Mouse (Mus musculus) thymus, postnatal 10 days (tissue): ENCODE results near the gene Asb8.

Experiments used
- DNase-seq, 2 experiments: peaks; one replicate each; pipeline ENCODE4 v3.0.0; 2021; ENCODE audit warnings: low spot score in 2 of 2

Asb8 gene

GRCm38 (mm10) chr15:98155944-98156343 is 9.5 kb downstream of the Asb8 start:
- DNase-seq = no peak

DNA sequence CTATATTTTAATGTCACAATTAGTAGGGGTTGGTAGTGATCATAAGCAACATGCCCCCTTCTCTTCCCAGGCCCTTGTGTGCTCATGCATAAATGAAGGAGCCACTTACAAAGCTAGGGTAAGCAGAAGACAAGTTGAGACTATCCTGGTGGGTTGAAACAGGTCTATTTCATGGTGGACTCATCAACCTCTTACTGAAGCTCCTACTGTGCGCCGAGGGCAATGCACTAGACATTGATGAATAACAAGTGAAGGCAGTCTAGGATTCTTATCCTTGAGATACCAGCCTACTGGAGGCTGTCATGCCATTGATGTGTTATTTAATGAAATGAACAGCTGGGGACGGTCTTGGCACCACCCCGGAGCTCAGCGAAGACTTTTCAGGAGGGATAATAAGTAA is 10.2 kb downstream of the Asb8 start:
- no peak for DNase-seq

DNA sequence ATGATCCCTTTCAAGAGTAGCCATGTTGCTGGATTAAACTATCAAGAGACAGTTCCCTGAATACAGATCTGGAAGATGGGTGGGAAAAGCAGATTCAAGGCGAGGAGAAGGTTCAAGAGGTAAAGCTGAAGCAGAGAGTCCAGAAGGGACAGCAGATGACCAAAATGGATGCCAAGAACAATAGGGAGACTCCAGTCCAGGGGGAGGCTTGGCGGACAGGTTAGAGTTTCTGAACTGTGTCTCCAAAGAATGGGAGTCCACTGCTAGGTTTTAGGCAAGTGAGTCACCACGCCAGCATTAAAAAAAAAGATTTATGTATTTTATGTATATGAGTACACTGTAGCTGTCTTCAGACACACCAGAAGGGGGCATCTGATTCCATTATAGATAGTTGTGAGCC is 10.8 kb downstream of the Asb8 start:
- no peak for DNase-seq

GRCm38 (mm10) chr15:98154146-98154545 is 11.3 kb downstream of the Asb8 start:
- DNase-seq = no peak

- DNase-seq = peak in 1 of 2 experiments; percentile 53
Measured at GRCm38 (mm10) chr15:98153625-98154024, 11.8 kb downstream of the Asb8 start.

GRCm38 (mm10) chr15:98152916-98153315 is 12.5 kb downstream of the Asb8 start:
- DNase-seq = no peak

DNA sequence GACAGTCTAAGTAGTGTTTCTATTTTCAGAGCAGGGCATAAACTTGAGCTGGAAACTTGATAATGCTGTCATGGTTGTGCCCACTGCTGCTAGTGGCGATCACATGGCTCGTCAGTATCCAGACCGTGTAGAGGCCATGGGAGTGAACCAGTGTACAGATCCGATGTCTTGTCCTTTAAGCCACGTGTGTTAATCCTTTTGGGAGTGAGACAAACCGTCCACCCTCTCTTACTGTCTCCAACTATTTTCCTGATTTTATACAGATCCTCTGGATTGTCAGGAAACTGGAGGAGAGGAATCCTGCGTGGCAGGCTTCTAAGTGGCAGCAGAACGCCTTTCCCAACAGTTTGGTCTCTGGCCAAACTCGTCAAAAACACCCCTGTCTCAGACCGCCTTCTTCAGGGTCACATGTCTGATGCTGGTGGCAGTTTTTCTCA is 16.2 kb downstream of the Asb8 start:
- no peak for DNase-seq

GRCm38 (mm10) chr15:98148356-98148755 is 17.1 kb downstream of the Asb8 start:
- no peak for DNase-seq

DNA sequence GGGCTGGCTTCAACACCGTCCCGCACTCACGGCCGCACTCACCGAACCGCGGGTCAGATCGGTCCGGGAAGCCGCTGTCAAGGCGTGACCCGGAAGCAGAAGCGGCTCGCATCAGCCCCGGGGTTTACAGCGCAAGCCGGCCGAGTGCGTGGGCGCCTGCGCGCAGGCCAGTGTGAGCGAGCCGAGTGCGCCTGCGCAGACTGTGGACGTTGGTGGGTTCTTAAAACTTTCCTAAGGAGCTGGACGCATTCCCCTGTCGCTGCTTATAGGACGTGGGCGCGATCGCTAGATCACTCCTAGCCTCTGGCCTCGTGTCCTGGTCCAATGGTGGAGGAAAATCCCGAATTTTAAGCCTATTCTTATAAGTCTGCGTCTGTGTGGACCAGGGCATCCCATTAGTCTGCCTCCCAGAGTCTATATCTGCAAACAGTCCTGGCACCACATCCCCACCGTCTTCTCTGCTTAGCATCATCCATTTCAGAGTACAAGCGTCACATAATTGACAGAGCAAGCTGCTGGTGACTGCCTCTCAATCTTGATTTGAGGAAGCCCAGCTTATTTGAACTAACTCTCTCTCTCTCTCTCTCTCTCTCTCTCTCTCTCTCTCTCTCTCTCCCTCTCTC is 19.8 kb downstream of the Asb8 start:
- peak; percentile 86 to 91 for DNase-seq

GRCm38 (mm10) chr15:98144861-98145507 is 20.4 kb downstream of the Asb8 start:
- peak in 1 of 2 experiments; percentile 19 for DNase-seq

GRCm38 (mm10) chr15:98142515-98142914 is 22.9 kb downstream of the Asb8 start:
- DNase-seq = no peak

- DNase-seq = no peak
Measured at GRCm38 (mm10) chr15:98140809-98141208, 24.6 kb downstream of the Asb8 start.

DNA sequence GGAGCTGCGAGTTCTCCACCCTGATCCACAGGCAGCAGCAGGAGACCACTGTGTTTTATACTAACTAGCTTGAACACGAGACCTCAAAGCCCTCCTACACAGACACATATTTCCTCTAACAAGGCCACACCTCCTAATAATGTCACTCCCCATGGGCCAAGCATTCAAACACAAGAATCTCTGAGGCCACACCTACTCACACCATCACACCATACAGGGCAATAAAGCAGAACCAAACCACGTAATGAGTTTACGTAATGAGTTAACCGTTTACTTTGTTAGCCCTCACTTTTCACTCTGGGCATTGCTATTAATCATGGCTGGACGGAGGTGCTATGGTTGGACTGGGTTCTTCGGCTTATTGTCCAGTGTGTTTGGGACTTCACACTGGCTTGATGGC is 25.7 kb downstream of the Asb8 start:
- DNase-seq = no peak

DNA sequence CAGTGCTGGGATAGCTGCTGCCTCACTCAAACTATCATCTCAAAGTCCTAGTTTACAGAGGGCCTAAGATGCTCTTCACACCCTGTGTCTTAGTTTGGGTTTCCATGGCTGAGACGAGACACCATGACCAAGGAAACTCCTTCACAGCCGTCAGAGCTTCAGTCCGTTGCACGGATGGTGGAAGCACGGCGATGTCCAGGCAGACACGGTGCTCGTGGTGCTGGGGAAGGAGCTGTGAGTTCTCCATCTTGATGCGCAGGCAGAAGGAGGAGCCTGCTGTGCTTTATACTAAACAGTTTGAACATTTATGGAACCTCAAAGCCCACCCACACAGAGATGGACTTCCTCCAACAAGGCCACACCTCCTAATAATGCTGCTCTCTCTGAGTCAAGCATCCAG is 28.6 kb downstream of the Asb8 start:
- no peak for DNase-seq

DNA sequence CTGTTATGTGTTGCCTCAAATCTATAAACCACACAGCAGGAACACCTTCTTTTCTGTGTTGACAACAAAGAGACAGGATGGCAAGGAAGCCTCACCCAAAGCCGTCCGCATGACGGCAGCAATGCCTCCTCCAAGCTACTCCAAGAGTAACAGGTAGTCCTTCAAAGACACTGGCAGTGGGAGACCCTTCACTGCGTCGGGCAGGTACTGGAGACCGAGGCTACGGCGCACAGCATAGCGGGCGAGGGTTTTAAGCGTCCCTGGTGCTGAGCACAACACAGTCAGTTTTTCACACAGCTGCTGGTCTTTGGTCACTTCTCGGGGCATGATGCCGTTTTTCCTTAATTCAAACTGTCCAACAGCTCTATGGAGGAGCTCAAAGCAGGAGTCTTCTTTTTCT is 29.8 kb downstream of the Asb8 start:
- no peak for DNase-seq

DNA sequence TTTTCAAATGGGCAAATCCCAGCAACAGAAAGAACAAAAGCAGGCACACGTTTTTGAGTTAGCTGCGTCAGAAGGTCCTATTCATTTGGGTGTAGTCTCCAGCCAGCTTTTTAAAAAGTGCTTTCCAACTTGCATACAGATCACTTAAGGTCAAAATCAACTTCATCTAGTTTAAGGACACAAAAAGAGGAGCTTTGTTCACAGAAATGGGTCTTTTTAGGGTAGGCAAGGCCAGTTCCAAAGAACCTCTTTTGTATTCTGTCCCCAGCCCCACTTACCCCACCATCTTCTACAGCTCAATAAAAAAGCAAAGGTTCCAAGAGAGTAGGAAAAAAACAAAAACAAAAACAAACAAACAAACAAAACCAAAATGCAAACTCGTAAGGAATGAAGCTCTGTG is 30.8 kb downstream of the Asb8 start:
- DNase-seq = no peak

- no peak for DNase-seq
Measured at GRCm38 (mm10) chr15:98134034-98134433, 31.4 kb downstream of the Asb8 start.

DNA sequence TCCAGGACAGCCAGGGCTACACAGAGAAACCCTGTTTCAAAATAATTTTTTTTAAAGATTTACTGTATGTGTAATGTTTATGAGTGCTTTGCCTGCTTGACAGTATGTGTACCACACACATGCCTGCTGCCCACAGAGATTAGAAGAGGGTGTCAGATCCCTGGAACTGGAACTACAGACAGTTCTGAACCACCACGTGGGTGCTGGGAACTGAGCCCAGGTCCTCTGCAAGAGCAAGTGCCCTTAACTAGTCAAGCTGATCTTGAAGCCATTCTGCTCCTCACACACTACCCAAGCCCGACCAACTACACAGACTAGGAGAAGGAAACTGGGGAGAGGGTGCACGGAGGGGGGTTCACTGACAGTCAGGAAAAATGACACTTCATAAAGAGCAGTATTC is 32.0 kb downstream of the Asb8 start:
- DNase-seq = no peak

DNA sequence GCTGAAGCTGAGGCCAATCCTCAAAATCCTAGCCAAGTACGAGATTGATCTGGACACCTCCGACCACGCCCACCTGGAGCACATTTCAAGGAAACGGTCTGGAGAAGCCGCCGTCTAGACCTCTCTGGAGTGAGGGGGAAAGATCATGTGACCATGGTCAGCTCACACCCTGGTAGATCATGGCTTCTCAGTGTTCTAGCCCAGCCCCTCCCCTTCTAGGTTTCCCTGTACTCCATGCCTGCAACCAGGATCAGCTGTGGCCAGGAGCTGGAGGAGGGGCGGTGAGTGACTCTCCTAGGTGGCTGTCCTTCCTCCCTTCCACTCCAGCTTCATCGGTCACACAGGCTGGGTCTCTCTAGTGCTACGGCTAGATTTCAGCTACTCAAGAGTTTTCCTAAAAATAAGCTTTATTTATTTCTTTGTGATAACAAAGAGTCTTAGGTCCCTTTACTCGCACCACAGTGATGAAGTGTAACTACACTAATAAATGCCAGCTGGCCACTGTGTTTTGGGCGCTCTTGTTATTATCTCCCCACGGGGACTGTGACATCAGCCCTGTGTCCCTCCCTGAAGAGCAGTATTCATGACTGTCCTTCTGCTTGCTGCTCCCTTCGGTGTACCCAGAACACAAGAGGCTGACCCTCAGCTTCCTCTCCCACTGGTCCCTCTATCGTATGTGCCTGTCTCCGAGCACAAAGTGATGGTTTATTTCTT is 33.3 kb downstream of the Asb8 start:
- no peak for DNase-seq

- DNase-seq = no peak
Measured at GRCm38 (mm10) chr15:98131451-98131850, 34.0 kb downstream of the Asb8 start.

DNA sequence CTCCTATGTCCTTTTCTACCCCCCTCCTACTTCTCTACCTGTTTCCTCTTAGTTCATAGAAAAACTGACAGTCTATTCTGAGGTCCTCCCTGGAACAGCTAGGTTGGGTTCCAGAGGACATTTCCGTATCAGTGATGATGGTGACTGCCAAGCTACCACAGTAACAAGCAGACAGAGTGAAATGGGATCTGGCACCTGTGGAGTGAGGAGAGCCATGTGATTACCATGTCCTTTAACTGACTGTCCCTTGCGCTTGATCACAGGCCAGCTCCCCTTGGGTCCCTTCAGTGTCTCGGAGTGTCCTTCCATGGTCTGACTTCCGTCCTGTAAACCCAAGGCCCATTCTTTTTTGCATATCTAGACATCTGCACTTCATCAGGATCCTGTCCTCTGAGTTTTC is 34.4 kb downstream of the Asb8 start:
- DNase-seq = no peak

- no peak for DNase-seq
Measured at GRCm38 (mm10) chr15:98120831-98121230, 44.6 kb downstream of the Asb8 start.

DNA sequence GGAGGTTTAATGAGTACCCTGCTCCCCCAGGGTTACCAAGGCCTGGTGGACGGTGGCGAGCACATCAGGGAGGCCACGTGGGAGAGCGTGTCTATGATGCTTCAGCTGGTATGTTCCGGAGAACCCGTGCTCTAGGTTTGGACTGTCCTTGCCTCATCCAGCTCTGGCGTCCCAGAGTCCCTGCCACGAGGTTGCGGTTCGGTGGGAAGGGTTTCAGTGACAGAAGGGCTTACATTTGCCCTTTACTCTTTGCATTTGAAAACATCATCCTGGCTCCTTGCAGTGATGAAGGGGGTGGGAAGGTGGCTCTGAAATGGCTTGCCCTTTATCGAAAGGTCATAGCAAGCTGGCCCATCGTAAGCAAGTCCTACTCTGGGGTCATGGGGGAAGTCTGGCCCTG is 46.1 kb downstream of the Asb8 start:
- no peak for DNase-seq
